Comparison of ENCODE assay signal across 8 mouse cellular contexts in genomic region chr4:149396433-149397306, GRCm38 (mm10). TPM values are rescaled to one million over a fixed set of nuclear protein-coding genes. Genes with fewer than 3 reads are reported as not detected.
DNase-seq lines count a peak whose midpoint lies in the region; ATAC-seq and TF ChIP-seq lines count a peak whose summit lies in the region.

No protein-coding gene starts in this region.

- peaks cover 12% of the 10 kb centered on the region; the same call in 1 of the 2 replicates for H3K79me2 ChIP-seq in liver, adult 2 months (ENCODE audit: control insufficient read depth, insufficient read depth, low read length)

- 0 out of 2 replicates have a peak, but pooled peaks cover 2% of the 10 kb centered on the region for H3K36me3 ChIP-seq in liver, adult 2 months (ENCODE audit: control insufficient read depth, insufficient read depth, low read length)
- H3K36me3 ChIP-seq in liver, postnatal 0 days (replicated peaks; ENCODE audit: insufficient read depth, low read length): peaks cover 12% of the 10 kb centered on the region
- H3K36me3 ChIP-seq in hindbrain, embryonic 13.5 days: peaks cover 35% of the 10 kb centered on the region
- peaks cover 38% of the 10 kb centered on the region for H3K36me3 ChIP-seq in neural tube, embryonic 13.5 days

- no peak for TF ChIP-seq EP300 in liver, postnatal 0 days (IDR thresholded peaks at IDR 0.05; ENCODE audit: low read depth)

- WGBS in liver, adult 2 months: 85% methylated on average over 21 of the region's 21 CpGs
- 77% methylated on average over 21 of the region's 21 CpGs for WGBS in liver, postnatal 0 days (ENCODE audit: insufficient replicate concordance)
- WGBS in hindbrain, embryonic 13.5 days: 67% methylated on average over 21 of the region's 21 CpGs
- WGBS in neural tube, embryonic 13.5 days: 69% methylated on average over 21 of the region's 21 CpGs
- 66% methylated on average over 21 of the region's 21 CpGs for WGBS in lung, adult 2 months

- peaks cover 47% of the 10 kb centered on the region for H3K4me1 ChIP-seq in liver, adult 2 months (ENCODE audit: control insufficient read depth, insufficient read depth, low read length)
- H3K4me1 ChIP-seq in liver, postnatal 0 days (ENCODE audit: insufficient read depth): peaks cover 15% of the 10 kb centered on the region; the same call in 1 of the 2 replicates
- peaks cover 31% of the 10 kb centered on the region for H3K4me1 ChIP-seq in hindbrain, embryonic 13.5 days (replicated peaks)
- H3K4me1 ChIP-seq in neural tube, embryonic 13.5 days (replicated peaks): peaks cover 20% of the 10 kb centered on the region
- peaks cover 9% of the 10 kb centered on the region; the same call in 1 of the 2 replicates for H3K4me1 ChIP-seq in lung, adult 2 months (ENCODE audit: control insufficient read depth, insufficient read depth, low read length)

- no peaks in the 10 kb centered on the region for H3K9me3 ChIP-seq in liver, postnatal 0 days (ENCODE audit: low read length)
- H3K9me3 ChIP-seq in hindbrain, embryonic 13.5 days: no peaks in the 10 kb centered on the region
- no peaks in the 10 kb centered on the region for H3K9me3 ChIP-seq in neural tube, embryonic 13.5 days

- no peak overlapping the region for H3K4me3 ChIP-seq in liver, adult 2 months (ENCODE audit: insufficient read depth, low read depth, low read length)
- no peak overlapping the region for H3K4me3 ChIP-seq in liver, postnatal 0 days (ENCODE audit: low read depth, low read length)
- H3K4me3 ChIP-seq in hindbrain, embryonic 13.5 days: no peak overlapping the region
- no peak overlapping the region for H3K4me3 ChIP-seq in neural tube, embryonic 13.5 days
- H3K4me3 ChIP-seq in lung, adult 2 months (replicated peaks; ENCODE audit: extremely low read depth, low read depth, low read length): no peak overlapping the region

- peak overlapping the region; percentile 16; the same call in 1 of the 2 replicates for H3K9ac ChIP-seq in liver, adult 2 months (ENCODE audit: low read depth, low read length)
- H3K9ac ChIP-seq in liver, postnatal 0 days (replicated peaks): no peak overlapping the region
- H3K9ac ChIP-seq in hindbrain, embryonic 13.5 days: no peak overlapping the region
- H3K9ac ChIP-seq in neural tube, embryonic 13.5 days: no peak overlapping the region

- no peak for TF ChIP-seq CTCF in liver, adult 2 months (IDR thresholded peaks at IDR 0.05; ENCODE audit: low read depth, low read length)
- TF ChIP-seq CTCF in liver, postnatal 0 days (IDR thresholded peaks at IDR 0.05; ENCODE audit: low read depth): no peak
- TF ChIP-seq CTCF in lung, adult 2 months (IDR thresholded peaks at IDR 0.05; ENCODE audit: insufficient read depth, low read length): no peak

- ATAC-seq in liver, postnatal 0 days: no peak
- no peak for ATAC-seq in hindbrain, embryonic 13.5 days (ENCODE audit: low FRiP score)
- ATAC-seq in neural tube, embryonic 13.5 days (ENCODE audit: low read depth): no peak

- no peaks in the 10 kb centered on the region for H3K27me3 ChIP-seq in liver, adult 2 months (ENCODE audit: control insufficient read depth, insufficient read depth, low read length)
- no peaks in the 10 kb centered on the region for H3K27me3 ChIP-seq in liver, postnatal 0 days (ENCODE audit: insufficient read depth, low read length)
- no peaks in the 10 kb centered on the region for H3K27me3 ChIP-seq in hindbrain, embryonic 13.5 days
- H3K27me3 ChIP-seq in neural tube, embryonic 13.5 days: no peaks in the 10 kb centered on the region

- peak; percentile 28 for DNase-seq in embryo, embryonic 10 days (ENCODE audit: low spot score)
- DNase-seq in embryo, embryonic 9.5 days (ENCODE audit: extremely low spot score): no peak
- DNase-seq in liver, adult 2 months (ENCODE audit: extremely low read depth, low read depth, low spot score): no peak
- DNase-seq in liver, postnatal 0 days: no peak
- no peak for DNase-seq in gastrocnemius, postnatal 4 days (ENCODE audit: low spot score in 2 of 2)
- no peak for DNase-seq in lung, adult 2 months

- H3K27ac ChIP-seq in liver, adult 2 months (replicated peaks; ENCODE audit: insufficient read depth, low read depth, low read length): peak overlapping the region; percentile 58
- no peak overlapping the region for H3K27ac ChIP-seq in liver, postnatal 0 days (ENCODE audit: low read depth)
- H3K27ac ChIP-seq in hindbrain, embryonic 13.5 days: peak overlapping the region; percentile 72
- H3K27ac ChIP-seq in neural tube, embryonic 13.5 days (replicated peaks): peak overlapping the region; percentile 64

- H3K4me2 ChIP-seq in liver, postnatal 0 days (ENCODE audit: low read depth, low read length): no peak overlapping the region
- no peak overlapping the region for H3K4me2 ChIP-seq in hindbrain, embryonic 13.5 days
- H3K4me2 ChIP-seq in neural tube, embryonic 13.5 days: no peak overlapping the region

- TF ChIP-seq POLR2A in liver, adult 2 months (IDR thresholded peaks at IDR 0.05; ENCODE audit: extremely low read depth, insufficient read depth, low read length): no peak
- TF ChIP-seq POLR2A in lung, adult 2 months (IDR thresholded peaks at IDR 0.05; ENCODE audit: borderline replicate concordance, extremely low read depth, low read depth, low read length): no peak

RNA-seq across cellular contexts. Expression of gene Ube4b, which starts 29.9 kb away (rescaled TPM):
- 22.4 and 23.3 TPM in 2 replicates for total RNA-seq in liver, adult 2 months (2014; rRNA removed)
- polyA plus RNA-seq in liver, adult 2 months (2012; rRNA removed): 28.2 and 30.0 TPM in 2 replicates
- 11.9 and 12.7 TPM in 2 replicates for polyA plus RNA-seq in liver, postnatal 0 days (2015; fragmentation: Nextera tagmentation; extraction: Ambion mirVana)
- polyA plus RNA-seq in hindbrain, embryonic 13.5 days (2015; fragmentation: Nextera tagmentation; extraction: Ambion mirVana): 56.5 and 59.5 TPM in 2 replicates
- polyA plus RNA-seq in neural tube, embryonic 13.5 days (2015; fragmentation: Nextera tagmentation; extraction: Ambion mirVana): 58.2 and 67.6 TPM in 2 replicates
- 10 to 100 TPM; 77.9 to 86.7 TPM for total RNA-seq in gastrocnemius, postnatal 4 days (2021)
- 51.0 and 53.3 TPM in 2 replicates for polyA plus RNA-seq in lung, adult 2 months (2012; rRNA removed)

RNA-seq across cellular contexts. Expression of gene Rbp7, which starts 58.1 kb away (rescaled TPM):
- not detected in 2 replicates for total RNA-seq in liver, adult 2 months (2014; rRNA removed)
- not detected in 2 replicates for polyA plus RNA-seq in liver, adult 2 months (2012; rRNA removed)
- polyA plus RNA-seq in liver, postnatal 0 days (2015; fragmentation: Nextera tagmentation; extraction: Ambion mirVana): 0.21 TPM in 1 of 2 replicates, not detected in the other
- polyA plus RNA-seq in hindbrain, embryonic 13.5 days (2015; fragmentation: Nextera tagmentation; extraction: Ambion mirVana): not detected in 2 replicates
- polyA plus RNA-seq in neural tube, embryonic 13.5 days (2015; fragmentation: Nextera tagmentation; extraction: Ambion mirVana): not detected in 2 replicates
- 10 to 100 TPM; 11.0 to 13.5 TPM for total RNA-seq in gastrocnemius, postnatal 4 days (2021)
- polyA plus RNA-seq in lung, adult 2 months (2012; rRNA removed): 2.1 and 2.2 TPM in 2 replicates
